ENCODE assay signal across 14 mouse cellular contexts in the genomic region with DNA sequence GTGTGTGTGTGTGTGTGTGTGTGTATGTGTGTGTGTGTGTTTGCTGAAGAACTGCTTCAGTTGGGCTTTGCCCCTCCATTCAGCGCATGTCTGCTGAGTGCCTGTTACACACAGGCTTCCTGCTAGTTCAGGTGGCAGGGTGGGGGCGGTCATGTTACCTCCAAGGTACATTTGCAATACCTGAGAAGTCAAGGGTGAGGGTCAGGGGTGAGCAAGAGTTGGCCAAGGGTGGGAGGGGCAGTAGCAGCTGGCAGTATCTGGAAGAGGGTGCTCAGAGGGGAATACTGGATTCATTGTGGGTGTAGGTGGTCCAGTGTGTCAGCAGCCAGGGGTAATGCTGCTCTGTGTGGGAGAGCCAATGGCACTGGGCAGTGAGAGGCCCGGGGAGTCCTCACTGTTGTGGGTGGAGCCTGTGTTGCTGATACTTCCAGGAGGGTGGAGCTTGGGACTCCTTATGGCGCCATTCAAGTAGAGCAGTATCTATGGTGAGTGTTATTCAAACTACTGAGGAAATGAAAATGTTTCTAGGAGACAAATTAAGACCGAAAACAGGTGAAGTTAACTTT. TPM values are rescaled to one million over a fixed set of nuclear protein-coding genes. Genes with fewer than 3 reads are reported as not detected.
DNase-seq lines count a peak whose midpoint lies in the region; ATAC-seq and TF ChIP-seq lines count a peak whose summit lies in the region.
"Had no signal": no experiment of that assay in that cellular context is flagged by ENCODE, and none has a peak within 500 bp of the region (broad histone marks: within the 10 kb centered on the region; RNA-seq: fewer than 3 reads in every experiment).

No protein-coding gene starts in this region.

- ATAC-seq in embryonic facial prominence, embryonic 11.5 days (replicated peaks; ENCODE audit: insufficient number of reproducible peaks, low FRiP score, low TSS enrichment, low read depth), result 0 out of 2 replicates have a peak, but pooled peaks have one; percentile 63
- peak; percentile 30; the same call in 1 of the 2 replicates for ATAC-seq in lung, embryonic 14.5 days (ENCODE audit: insufficient read depth)
- 0 out of 2 replicates have a peak, but pooled peaks have one; percentile 24 for ATAC-seq in limb, embryonic 13.5 days (ENCODE audit: low FRiP score, low read depth)
- peak; percentile 39; the same call in 1 of the 2 replicates for ATAC-seq in lung, postnatal 0 days
- ATAC-seq: activated CD4-positive, CD25-positive, alpha-beta regulatory T cell, adult 4 months had no signal

- H3K4me1 ChIP-seq in embryonic facial prominence, embryonic 11.5 days (ENCODE audit: control insufficient read depth, insufficient read depth, low read length), result no peaks in the 10 kb centered on the region; the same call in 1 of the 2 replicates
- H3K4me1 ChIP-seq in embryonic facial prominence, embryonic 10.5 days, result peaks cover 30% of the 10 kb centered on the region
- H3K4me1 ChIP-seq in lung, embryonic 14.5 days (ENCODE audit: insufficient read depth), result 0 out of 2 replicates have a peak, but pooled peaks cover 3% of the 10 kb centered on the region
- peaks cover 41% of the 10 kb centered on the region for H3K4me1 ChIP-seq in limb, embryonic 13.5 days
- peaks cover 8% of the 10 kb centered on the region; the same call in 1 of the 2 replicates for H3K4me1 ChIP-seq in lung, postnatal 0 days (ENCODE audit: insufficient read depth, low read depth, low read length)

- no peaks in the 10 kb centered on the region for H3K27me3 ChIP-seq in embryonic facial prominence, embryonic 11.5 days (ENCODE audit: control insufficient read depth, insufficient read depth, low read length)
- H3K27me3 ChIP-seq in embryonic facial prominence, embryonic 10.5 days (replicated peaks; ENCODE audit: low read depth, poor library complexity, severe bottlenecking), result no peaks in the 10 kb centered on the region
- no peaks in the 10 kb centered on the region for H3K27me3 ChIP-seq in lung, embryonic 14.5 days (ENCODE audit: insufficient read depth, low read length)
- no peaks in the 10 kb centered on the region for H3K27me3 ChIP-seq in limb, embryonic 13.5 days
- no peaks in the 10 kb centered on the region for H3K27me3 ChIP-seq in lung, postnatal 0 days (replicated peaks; ENCODE audit: insufficient read depth, low read length)
- H3K27me3 ChIP-seq: CH12.LX; stomach, embryonic 15.5 days had no signal

- no peak for DNase-seq in embryonic facial prominence, embryonic 11.5 days (ENCODE audit: low spot score)
- no peak for DNase-seq in embryonic facial prominence, embryonic 10.5 days (ENCODE audit: low spot score)
- DNase-seq in lung, embryonic 14.5 days, result no peak
- no peak for DNase-seq in lung, postnatal 10 days
- DNase-seq in lung, postnatal 0 days (ENCODE audit: low spot score), result peak; percentile 27
- DNase-seq in adrenal gland, adult 18-20 months (ENCODE audit: low spot score in 2 of 2), result no peak
- no peak for DNase-seq in layer of hippocampus, postnatal 14 days (ENCODE audit: low spot score in 2 of 2)
- DNase-seq: cerebellum, adult 11 months; kidney, postnatal 10 days; layer of hippocampus, adult 9-11 months had no signal

- no peak overlapping the region for H3K4me3 ChIP-seq in embryonic facial prominence, embryonic 11.5 days (ENCODE audit: low read depth, low read length)
- H3K4me3 ChIP-seq in embryonic facial prominence, embryonic 10.5 days, result no peak overlapping the region
- no peak overlapping the region for H3K4me3 ChIP-seq in lung, embryonic 14.5 days (ENCODE audit: low read depth, low read length)
- H3K4me3 ChIP-seq in limb, embryonic 13.5 days, result no peak overlapping the region
- H3K4me3 ChIP-seq in lung, postnatal 0 days (ENCODE audit: low read depth, low read length), result no peak overlapping the region
- H3K4me3 ChIP-seq: stomach, embryonic 15.5 days had no signal

- 87% methylated on average over 5 of the region's 5 CpGs for WGBS in embryonic facial prominence, embryonic 11.5 days
- 83% methylated on average over 5 of the region's 5 CpGs for WGBS in embryonic facial prominence, embryonic 10.5 days
- 74% methylated on average over 5 of the region's 5 CpGs for WGBS in lung, embryonic 14.5 days
- 87% methylated on average over 5 of the region's 5 CpGs for WGBS in limb, embryonic 13.5 days
- 60% methylated on average over 5 of the region's 5 CpGs for WGBS in lung, postnatal 0 days

- H3K9me3 ChIP-seq in embryonic facial prominence, embryonic 11.5 days (replicated peaks; ENCODE audit: control insufficient read depth, low read length), result no peaks in the 10 kb centered on the region
- no peaks in the 10 kb centered on the region for H3K9me3 ChIP-seq in embryonic facial prominence, embryonic 10.5 days
- no peaks in the 10 kb centered on the region for H3K9me3 ChIP-seq in lung, embryonic 14.5 days (ENCODE audit: low read depth, low read length)
- no peaks in the 10 kb centered on the region for H3K9me3 ChIP-seq in limb, embryonic 13.5 days
- no peaks in the 10 kb centered on the region for H3K9me3 ChIP-seq in lung, postnatal 0 days (ENCODE audit: low read length)
- H3K9me3 ChIP-seq: stomach, embryonic 15.5 days had no signal

- H3K36me3 ChIP-seq in embryonic facial prominence, embryonic 11.5 days (replicated peaks; ENCODE audit: control insufficient read depth, insufficient read depth, low read depth, low read length), result no peaks in the 10 kb centered on the region
- peaks cover 17% of the 10 kb centered on the region for H3K36me3 ChIP-seq in embryonic facial prominence, embryonic 10.5 days (replicated peaks)
- no peaks in the 10 kb centered on the region for H3K36me3 ChIP-seq in lung, embryonic 14.5 days (ENCODE audit: insufficient read depth)
- H3K36me3 ChIP-seq in limb, embryonic 13.5 days, result peaks cover 12% of the 10 kb centered on the region
- H3K36me3 ChIP-seq in lung, postnatal 0 days (ENCODE audit: insufficient read depth, low read length), result no peaks in the 10 kb centered on the region
- H3K36me3 ChIP-seq: stomach, embryonic 15.5 days had no signal

- no peak overlapping the region for H3K4me2 ChIP-seq in embryonic facial prominence, embryonic 11.5 days (ENCODE audit: low read depth, low read length)
- H3K4me2 ChIP-seq in lung, embryonic 14.5 days, result no peak overlapping the region
- no peak overlapping the region for H3K4me2 ChIP-seq in limb, embryonic 13.5 days (replicated peaks)
- H3K4me2 ChIP-seq in lung, postnatal 0 days (replicated peaks; ENCODE audit: low read depth, low read length), result no peak overlapping the region
- H3K4me2 ChIP-seq: stomach, embryonic 15.5 days had no signal

- no peak overlapping the region for H3K9ac ChIP-seq in embryonic facial prominence, embryonic 11.5 days (replicated peaks; ENCODE audit: low read length)
- H3K9ac ChIP-seq in lung, embryonic 14.5 days, result no peak overlapping the region
- no peak overlapping the region for H3K9ac ChIP-seq in limb, embryonic 13.5 days
- H3K9ac ChIP-seq in lung, postnatal 0 days (replicated peaks; ENCODE audit: low read depth), result no peak overlapping the region
- H3K9ac ChIP-seq: stomach, embryonic 15.5 days had no signal

- no peak overlapping the region for H3K27ac ChIP-seq in embryonic facial prominence, embryonic 11.5 days (replicated peaks; ENCODE audit: low read depth, low read length)
- no peak overlapping the region for H3K27ac ChIP-seq in embryonic facial prominence, embryonic 10.5 days (replicated peaks)
- H3K27ac ChIP-seq in lung, embryonic 14.5 days (ENCODE audit: low read depth), result no peak overlapping the region
- H3K27ac ChIP-seq in limb, embryonic 13.5 days, result no peak overlapping the region
- no peak overlapping the region for H3K27ac ChIP-seq in lung, postnatal 0 days (ENCODE audit: low read length)
- H3K27ac ChIP-seq: stomach, embryonic 15.5 days had no signal

- TF ChIP-seq EP300 in lung, postnatal 0 days (IDR thresholded peaks at IDR 0.05), result no peak

- TF ChIP-seq CTCF in lung, embryonic 14.5 days (IDR thresholded peaks at IDR 0.05; ENCODE audit: low read depth), result no peak
- TF ChIP-seq CTCF in lung, postnatal 0 days (IDR thresholded peaks at IDR 0.05), result no peak

RNA-seq across cellular contexts. Expression of gene Smco4, which starts 43.7 kb away (rescaled TPM):
- 3.5 and 4.8 TPM in 2 replicates for polyA plus RNA-seq in embryonic facial prominence, embryonic 11.5 days (2014; fragmentation: Nextera tagmentation; extraction: Ambion mirVana)
- polyA plus RNA-seq in embryonic facial prominence, embryonic 10.5 days (2016; fragmentation: Nextera tagmentation; extraction: Ambion mirVana), result 2.5 and 2.6 TPM in 2 replicates
- 3.9 and 5.3 TPM in 2 replicates for polyA plus RNA-seq in lung, embryonic 14.5 days (2014; fragmentation: Nextera tagmentation; extraction: Ambion mirVana)
- 2.8 and 3.3 TPM in 2 replicates for polyA plus RNA-seq in limb, embryonic 13.5 days (2015; fragmentation: Nextera tagmentation; extraction: Ambion mirVana)
- polyA plus RNA-seq in lung, postnatal 0 days (2015; fragmentation: Nextera tagmentation; extraction: Ambion mirVana), result 3.8 TPM in 2 replicates
- 10 to 100 TPM; 16.6 to 28.7 TPM for total RNA-seq in adrenal gland, adult 18-20 months (2021)
- 1 to 10 TPM; 7.1 to 7.3 TPM for total RNA-seq in layer of hippocampus, postnatal 14 days (2021)
